Mouse (Mus musculus) midbrain, embryonic 10.5 days (tissue): ENCODE measurements at regions not wholly inside any gene's neighbourhood (a gene's known extent, or its start where the extent isn't known, plus 50 kb on each side); places are given as distances from the start of the nearest gene placed in this dataset.
"Not testable (repeated sequence)": the region's sequence is repeated elsewhere in the genome, so short reads cannot be mapped to it uniquely, and the experiment has no call there.

Experiments used
- DNase-seq: peaks from one replicate; pipeline ENCODE4 v3.0.0-alpha.2; 2017; ENCODE audit warnings: low spot score
- H3K27ac ChIP-seq: fragments of 300-500 bp; sonication (generic); replicated peaks from 2 replicates; pipeline ENCODE4 v1.5.1; 2016; ENCODE audit warnings: mild to moderate bottlenecking
- H3K27me3 ChIP-seq: fragments of 300-500 bp; sonication (generic); 2 replicates; pipeline ENCODE4 v1.6.1; 2016; ENCODE audit warnings: low read depth, mild to moderate bottlenecking; ENCODE audit not compliant: poor library complexity, severe bottlenecking
- H3K36me3 ChIP-seq: fragments of 300-500 bp; sonication (generic); 2 replicates; pipeline ENCODE4 v1.6.1; 2016; ENCODE audit warnings: mild to moderate bottlenecking, moderate library complexity
- H3K4me1 ChIP-seq: fragments of 300-500 bp; sonication (generic); 2 replicates; pipeline ENCODE4 v1.6.1; 2016
- H3K4me3 ChIP-seq: fragments of 300-500 bp; sonication (generic); 2 replicates; pipeline ENCODE4 v1.5.1; 2016; ENCODE audit warnings: mild to moderate bottlenecking, moderate library complexity
- H3K9me3 ChIP-seq: fragments of 300-500 bp; sonication (generic); replicated peaks from 2 replicates; pipeline ENCODE4 v1.6.1; 2016; ENCODE audit warnings: mild to moderate bottlenecking
- WGBS: fragments of 180-500 bp; shearing (Covaris S2); methylation state at CpG from one replicate; pipeline ENCODE4 v1.1.7; 2016; 5-methylcytosine and 5-hydroxymethylcytosine counted together

GRCm38 (mm10) chr4:3497392-3497791 lies 312.2 kb upstream of the Vmn1r3 start:
- not testable (repeated sequence) for H3K4me3 ChIP-seq, DNase-seq, H3K9me3 ChIP-seq, H3K4me1 ChIP-seq, H3K27ac ChIP-seq, H3K27me3 ChIP-seq, H3K36me3 ChIP-seq
- WGBS: no CpG with 5 or more reads among the region's 3 CpGs

GRCm38 (mm10) chr4:3495987-3496386 lies 310.8 kb upstream of the Vmn1r3 start:
- not testable (repeated sequence) for H3K4me3 ChIP-seq, H3K36me3 ChIP-seq, H3K9me3 ChIP-seq, H3K27ac ChIP-seq, H3K27me3 ChIP-seq, DNase-seq, H3K4me1 ChIP-seq
- WGBS: 81% methylated on average over 1 of the region's 1 CpGs

- H3K36me3 ChIP-seq, H3K27ac ChIP-seq, DNase-seq, H3K9me3 ChIP-seq, H3K4me1 ChIP-seq, H3K4me3 ChIP-seq, H3K27me3 ChIP-seq: not testable (repeated sequence)
- no CpG with 5 or more reads among the region's 5 CpGs for WGBS
These were observed 309.0 kb upstream of the Vmn1r3 start for GRCm38 (mm10) chr4:3494123-3494681.

GRCm38 (mm10) chr4:3490901-3491300 lies 305.7 kb upstream of the Vmn1r3 start:
- peaks cover 16% of the 10 kb centered on the region for H3K9me3 ChIP-seq
- H3K4me3 ChIP-seq, H3K36me3 ChIP-seq, H3K27me3 ChIP-seq, DNase-seq, H3K27ac ChIP-seq, H3K4me1 ChIP-seq: not testable (repeated sequence)
- no CpG with 5 or more reads among the region's 5 CpGs for WGBS

GRCm38 (mm10) chr4:3482092-3482491 lies 296.9 kb upstream of the Vmn1r3 start:
- Histone ChIP-seq H3K27ac (no peak overlapping the region), H3K27me3 (no peaks in the 10 kb centered on the region), H3K36me3 (no peaks in the 10 kb centered on the region), H3K4me3 (no peak overlapping the region), H3K4me1 (no peaks in the 10 kb centered on the region), H3K9me3 (peaks cover 36% of the 10 kb centered on the region)
- WGBS: 81% methylated on average over 2 of the region's 2 CpGs
- no peak for DNase-seq

GRCm38 (mm10) chr4:3456773-3457172 lies 271.6 kb upstream of the Vmn1r3 start:
- Histone ChIP-seq H3K4me3 (no peak overlapping the region), H3K4me1 (no peaks in the 10 kb centered on the region), H3K9me3 (peaks cover 49% of the 10 kb centered on the region), H3K27me3 (no peaks in the 10 kb centered on the region), H3K27ac (no peak overlapping the region), H3K36me3 (no peaks in the 10 kb centered on the region)
- WGBS: 94% methylated on average over 12 of the region's 12 CpGs
- no peak for DNase-seq

- not testable (repeated sequence) for DNase-seq, H3K4me1 ChIP-seq, H3K36me3 ChIP-seq, H3K27me3 ChIP-seq, H3K27ac ChIP-seq, H3K4me3 ChIP-seq
- WGBS: 71% methylated on average over 2 of the region's 2 CpGs
- peaks cover 66% of the 10 kb centered on the region for H3K9me3 ChIP-seq
These were observed 252.2 kb upstream of the Vmn1r3 start for GRCm38 (mm10) chr4:3437380-3437779.

- Histone ChIP-seq H3K36me3 (no peaks in the 10 kb centered on the region), H3K9me3 (peaks cover 27% of the 10 kb centered on the region), H3K4me3 (no peak overlapping the region), H3K27ac (no peak overlapping the region), H3K4me1 (no peaks in the 10 kb centered on the region), H3K27me3 (no peaks in the 10 kb centered on the region)
- no peak for DNase-seq
- WGBS: 61% methylated on average over 3 of the region's 3 CpGs
These were observed 242.8 kb upstream of the Vmn1r3 start for GRCm38 (mm10) chr4:3427968-3428367.

GRCm38 (mm10) chr4:3419920-3420499 lies 234.9 kb upstream of the Vmn1r3 start:
- 38% methylated on average over 3 of the region's 3 CpGs for WGBS
- no peak for DNase-seq

GRCm38 (mm10) chr4:3416670-3417069 lies 231.5 kb upstream of the Vmn1r3 start:
- Histone ChIP-seq H3K27ac (no peak overlapping the region), H3K36me3 (no peaks in the 10 kb centered on the region), H3K4me1 (no peaks in the 10 kb centered on the region), H3K27me3 (no peaks in the 10 kb centered on the region), H3K4me3 (no peak overlapping the region), H3K9me3 (peaks cover 32% of the 10 kb centered on the region; the same call in 1 of the 2 replicates)
- no peak for DNase-seq
- 92% methylated on average over 5 of the region's 5 CpGs for WGBS

More at GRCm38 (mm10) chr4:3419920-3420499, 234.9 kb upstream of the Vmn1r3 start:
- no peaks in the 10 kb centered on the region for H3K27me3 ChIP-seq
- no peaks in the 10 kb centered on the region for H3K4me1 ChIP-seq
- no peaks in the 10 kb centered on the region for H3K36me3 ChIP-seq
- H3K4me3 ChIP-seq: no peak overlapping the region
- no peak overlapping the region for H3K27ac ChIP-seq
- H3K9me3 ChIP-seq: peaks cover 37% of the 10 kb centered on the region

GRCm38 (mm10) chr4:3414442-3415022 lies 229.4 kb upstream of the Vmn1r3 start:
- not testable (repeated sequence) for H3K36me3 ChIP-seq, DNase-seq, H3K4me3 ChIP-seq, H3K4me1 ChIP-seq, H3K27me3 ChIP-seq, H3K27ac ChIP-seq
- H3K9me3 ChIP-seq: peaks cover 29% of the 10 kb centered on the region; the same call in 1 of the 2 replicates
- 73% methylated on average over 1 of the region's 1 CpGs for WGBS

- Histone ChIP-seq H3K4me1 (no peaks in the 10 kb centered on the region), H3K9me3 (peaks cover 29% of the 10 kb centered on the region; the same call in 1 of the 2 replicates), H3K27me3 (no peaks in the 10 kb centered on the region), H3K27ac (no peak overlapping the region), H3K4me3 (no peak overlapping the region), H3K36me3 (no peaks in the 10 kb centered on the region)
- DNase-seq: no peak
- WGBS: 74% methylated on average over 15 of the region's 15 CpGs
These were observed 228.6 kb upstream of the Vmn1r3 start for GRCm38 (mm10) chr4:3413493-3414441.
